Mouse (Mus musculus) right cerebral cortex, postnatal 36 days (tissue): ENCODE data around the gene Espl1.
"Not testable (repeated sequence)": the region's sequence is repeated elsewhere in the genome, so short reads cannot be mapped to it uniquely, and the experiment has no call there.

ENCODE experiments used
- DNase-seq, 2 experiments: peaks; one replicate each; pipeline ENCODE4 v3.0.0; 2022; ENCODE audit warnings: low spot score in 2 of 2, mixed read lengths in 1 of 2

Espl1 gene

GRCm38 (mm10) chr15:102335254-102335653 lies 39.2 kb downstream of the Espl1 start:
- no peak for DNase-seq

DNA sequence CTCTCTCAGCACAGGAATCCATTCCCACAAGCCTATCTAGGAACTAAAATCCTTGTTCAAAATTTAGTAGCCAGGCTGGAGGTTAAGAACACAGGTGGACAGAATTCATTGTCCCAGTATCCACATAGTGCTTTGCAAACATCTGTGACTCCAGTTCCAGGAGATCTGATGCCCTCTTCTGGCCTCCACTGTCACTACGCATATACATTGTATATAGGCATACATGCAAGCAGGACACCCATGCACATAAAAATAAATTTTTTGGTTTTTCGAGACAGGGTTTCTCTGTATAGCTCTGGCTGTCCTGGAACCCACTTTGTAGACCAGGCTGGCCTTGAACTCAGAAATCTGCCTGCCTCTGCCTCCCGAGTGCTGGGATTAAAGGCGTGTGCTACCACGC lies 39.9 kb downstream of the Espl1 start:
- DNase-seq: not testable (repeated sequence)

DNA sequence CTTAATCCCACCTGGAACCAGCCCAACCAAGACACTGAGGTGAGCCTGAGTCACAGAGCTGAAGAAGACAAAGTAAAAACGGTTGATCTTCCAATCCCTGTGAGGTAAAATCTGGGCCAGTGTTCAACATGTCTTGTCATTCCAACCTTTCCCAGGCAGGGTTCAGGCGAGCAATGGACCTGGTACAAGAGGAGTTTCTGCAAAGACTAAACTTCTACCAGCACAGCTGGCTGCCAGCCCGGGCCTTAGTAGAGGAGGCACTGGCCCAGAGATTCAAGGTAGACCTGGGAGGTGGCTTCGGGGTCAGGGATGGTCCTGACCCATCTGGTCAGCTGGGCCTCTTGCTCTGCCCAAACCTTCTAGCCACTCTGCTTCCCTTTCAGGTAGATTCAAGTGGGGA lies 40.9 kb downstream of the Espl1 start:
- DNase-seq: no peak

- DNase-seq: no peak
Observed at GRCm38 (mm10) chr15:102339612-102340011, 43.5 kb downstream of the Espl1 start.

- DNase-seq: no peak
Observed at GRCm38 (mm10) chr15:102341580-102341979, 45.5 kb downstream of the Espl1 start.

- no peak for DNase-seq
Observed at GRCm38 (mm10) chr15:102344490-102344889, 48.4 kb downstream of the Espl1 start.

DNA sequence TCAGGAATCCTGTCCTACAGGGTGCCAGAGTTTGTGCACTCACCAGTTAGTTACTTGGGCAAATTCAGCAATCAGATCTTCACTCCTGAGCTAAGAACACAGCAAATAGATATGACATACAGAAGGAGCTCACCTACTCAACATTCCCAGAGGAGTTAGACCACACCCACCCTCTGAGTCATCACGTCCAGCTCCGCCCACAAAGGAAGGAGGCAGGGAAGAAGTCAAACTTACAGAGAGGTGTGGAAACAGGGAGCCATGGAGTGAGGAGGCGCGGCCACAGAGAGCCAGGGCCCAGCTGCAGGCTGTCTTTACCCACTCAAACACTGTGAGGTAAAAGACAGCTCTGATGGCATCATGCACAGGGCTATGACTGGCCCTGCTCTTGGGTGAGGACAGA lies 50.4 kb downstream of the Espl1 start:
- no peak for DNase-seq

GRCm38 (mm10) chr15:102350138-102350941 lies 54.3 kb downstream of the Espl1 start, which contains the start of gene Aaas:
Gene Aaas, minus strand, starts transcription at chr15:102350771.
- DNase-seq: peak; percentile 89 to 90

DNA sequence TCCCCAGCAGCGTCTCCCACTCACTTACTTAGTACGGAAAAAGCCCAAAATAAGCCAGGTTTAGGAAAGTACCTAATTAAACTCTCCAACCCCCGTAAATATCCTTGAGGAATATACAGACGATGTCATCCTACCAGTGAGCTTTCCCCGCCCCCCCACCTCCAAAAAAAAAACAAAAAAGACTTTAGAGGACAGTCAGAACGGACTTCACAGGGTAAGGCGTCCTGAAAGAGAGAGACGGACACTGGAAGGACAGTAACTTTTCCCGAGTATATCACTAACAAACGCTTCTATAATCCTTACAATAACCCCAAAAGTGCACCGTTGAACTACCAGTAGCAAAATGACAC lies 54.9 kb downstream of the Espl1 start:
- no peak for DNase-seq

DNA sequence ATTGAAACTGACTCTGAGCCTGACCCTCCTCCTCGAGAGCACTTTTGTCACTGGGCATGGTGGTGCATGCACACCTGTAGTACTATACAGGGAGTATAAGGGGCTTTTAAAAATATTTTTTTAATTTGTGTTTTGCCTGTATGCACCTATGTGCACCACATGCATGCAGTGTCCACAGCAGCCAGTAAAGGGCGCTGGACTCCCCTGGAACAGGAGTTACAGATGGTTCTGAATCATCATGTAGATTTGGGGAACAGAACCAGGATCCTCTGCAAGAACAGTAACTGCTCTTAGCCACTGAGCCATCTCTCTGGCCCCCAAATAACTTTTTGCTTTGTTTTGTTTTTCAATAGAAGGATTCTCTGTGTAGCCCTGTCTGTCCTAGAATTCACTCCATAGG lies 56.1 kb downstream of the Espl1 start:
- no peak for DNase-seq

GRCm38 (mm10) chr15:102353986-102354385 lies 57.9 kb downstream of the Espl1 start:
- no peak for DNase-seq

DNA sequence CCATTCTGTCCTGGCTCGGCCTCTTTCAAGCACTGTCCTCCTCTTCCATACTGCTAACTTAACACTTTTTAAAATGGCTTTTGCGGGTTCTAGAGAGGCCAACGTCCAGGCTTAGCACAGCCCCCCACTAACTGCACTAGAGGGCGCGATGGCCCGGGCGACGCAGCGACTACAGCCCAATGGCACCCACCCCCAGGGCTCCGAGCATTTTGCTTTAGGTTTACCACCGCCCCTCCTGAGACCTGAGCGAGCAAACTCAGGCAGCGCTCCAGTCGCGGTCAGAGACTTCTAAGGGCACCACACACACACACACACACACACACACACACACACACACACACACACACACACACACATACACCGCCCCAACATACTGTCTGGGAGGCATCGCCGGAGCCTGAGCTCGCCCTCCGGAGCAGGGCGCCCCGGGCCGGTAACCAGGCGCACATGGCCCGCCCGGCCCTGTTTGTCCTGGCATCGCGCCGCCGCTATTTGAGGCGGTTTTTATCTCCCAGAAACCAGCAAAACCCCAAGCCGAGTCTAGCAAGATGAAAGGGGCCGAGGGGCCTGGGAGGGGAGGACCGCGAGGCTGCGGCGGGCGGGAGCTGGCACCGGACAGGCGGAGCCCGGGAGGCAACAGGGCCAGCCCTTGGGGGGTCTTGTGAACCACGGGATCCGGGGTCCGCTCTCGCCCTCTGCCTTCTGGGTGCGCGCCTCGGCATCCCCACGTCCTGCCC lies 59.2 kb downstream of the Espl1 start:
- no peak for DNase-seq

- DNase-seq: no peak
Observed at GRCm38 (mm10) chr15:102355871-102356441, 59.9 kb downstream of the Espl1 start.

DNA sequence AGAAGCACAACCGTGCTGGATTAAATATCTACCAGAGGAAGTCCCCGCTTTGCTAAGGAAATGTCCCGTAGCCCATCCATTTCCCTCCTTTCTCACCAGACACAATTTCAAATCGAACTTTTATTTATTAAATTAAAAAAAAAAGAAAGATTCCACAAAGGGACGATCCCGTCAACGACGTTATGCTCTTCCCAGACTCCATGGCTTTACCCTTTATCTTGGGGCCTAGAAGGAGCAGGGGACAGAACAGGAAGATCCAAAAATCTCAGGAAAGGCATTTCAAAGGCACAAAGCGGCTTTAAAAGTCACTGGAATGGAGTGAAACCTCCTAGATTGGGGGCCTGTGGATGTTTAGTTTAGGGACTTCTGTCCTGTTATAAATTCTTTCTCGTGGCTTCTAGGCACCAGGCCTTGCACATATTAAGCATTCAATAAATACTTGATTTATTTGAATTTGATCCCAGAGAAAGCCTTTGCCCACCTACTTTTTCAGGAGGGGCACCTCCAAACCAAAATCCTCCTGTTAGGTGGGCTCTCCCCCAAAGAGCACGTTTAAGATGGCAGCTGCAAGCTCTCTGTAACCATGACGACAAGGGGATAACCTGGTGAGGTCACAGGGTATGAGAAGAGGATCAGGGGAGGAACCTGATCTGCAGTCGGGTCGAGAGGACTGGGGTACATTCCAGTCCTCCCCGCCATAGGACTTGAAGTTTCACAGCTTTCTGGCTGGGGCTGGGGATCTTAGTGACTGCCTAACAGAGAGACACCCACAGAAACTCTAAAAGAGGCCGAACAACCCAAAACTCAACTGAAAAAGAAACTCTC lies 60.6 kb downstream of the Espl1 start:
- DNase-seq: no peak

GRCm38 (mm10) chr15:102358126-102358525 lies 62.1 kb downstream of the Espl1 start:
- DNase-seq: no peak

DNA sequence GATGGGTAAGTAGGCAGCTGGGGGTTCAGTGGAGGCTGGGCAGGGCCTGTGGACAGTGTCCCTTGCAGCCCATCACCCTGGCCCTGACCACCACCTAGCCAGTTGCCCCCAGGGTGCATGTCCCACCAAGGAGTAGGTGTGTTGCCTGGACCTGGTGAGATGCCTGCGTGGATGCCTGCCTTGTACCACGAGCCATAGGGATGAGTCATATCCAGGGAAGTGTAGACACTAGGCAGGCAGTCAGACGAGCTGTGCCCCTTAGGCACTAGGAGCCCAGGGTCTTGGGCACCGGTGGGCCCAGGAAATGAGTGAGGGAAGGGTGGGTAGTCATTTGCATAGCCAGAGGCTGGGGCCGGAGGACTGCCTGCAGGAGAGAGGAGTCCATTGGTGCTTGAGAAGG lies 62.8 kb downstream of the Espl1 start:
- no peak for DNase-seq

- no peak for DNase-seq
Observed at GRCm38 (mm10) chr15:102362648-102363047, 66.6 kb downstream of the Espl1 start.

GRCm38 (mm10) chr15:102364678-102365077 lies 68.6 kb downstream of the Espl1 start:
- DNase-seq: no peak

GRCm38 (mm10) chr15:102366238-102366637 lies 70.2 kb downstream of the Espl1 start:
- no peak for DNase-seq

GRCm38 (mm10) chr15:102366733-102367344 lies 70.8 kb downstream of the Espl1 start, which contains the start of gene Sp7:
Gene Sp7, minus strand, starts transcription at chr15:102367182.
- no peak for DNase-seq

GRCm38 (mm10) chr15:102369972-102370371 lies 73.9 kb downstream of the Espl1 start:
- DNase-seq: no peak
